15 mouse cellular contexts compared by ENCODE assay signal in the genomic region with DNA sequence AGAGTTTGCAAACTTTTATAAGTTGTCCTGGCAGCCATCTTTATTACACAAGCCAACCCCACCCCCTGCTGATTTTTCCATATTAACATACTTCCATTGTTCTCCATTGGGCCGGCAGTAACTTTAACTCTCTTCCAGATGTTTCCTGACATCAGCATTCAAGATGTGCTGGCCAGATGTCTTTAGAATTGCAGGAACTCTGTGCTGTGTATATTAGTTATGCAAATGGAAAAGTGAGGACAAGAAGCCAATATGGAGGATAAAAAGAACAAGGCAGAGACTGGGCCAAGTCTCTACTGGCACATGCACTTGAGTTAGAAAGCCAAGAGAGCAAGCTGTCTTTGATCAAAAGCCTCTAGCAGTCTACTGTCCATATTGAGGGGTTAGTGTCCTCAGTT. TPM values are rescaled to one million over a fixed set of nuclear protein-coding genes. Genes with fewer than 3 reads are reported as not detected.
DNase-seq lines count a peak whose midpoint lies in the region; ATAC-seq and TF ChIP-seq lines count a peak whose summit lies in the region.
"Had no signal": no experiment of that assay in that cellular context is flagged by ENCODE, and none has a peak within 500 bp of the region (broad histone marks: within the 10 kb centered on the region; RNA-seq: fewer than 3 reads in every experiment).

No protein-coding gene starts in this region.

- no peaks in the 10 kb centered on the region for H3K36me3 ChIP-seq in heart, embryonic 11.5 days (ENCODE audit: control insufficient read depth, insufficient read depth, low read length)
- no peaks in the 10 kb centered on the region for H3K36me3 ChIP-seq in limb, embryonic 14.5 days (ENCODE audit: control insufficient read depth, insufficient read depth, low read length)
- H3K36me3 ChIP-seq in thymus, adult 2 months (ENCODE audit: control insufficient read depth, insufficient read depth, low read length) = no peaks in the 10 kb centered on the region
- no peaks in the 10 kb centered on the region for H3K36me3 ChIP-seq in kidney, embryonic 14.5 days (ENCODE audit: control insufficient read depth, insufficient read depth, low read length)
- H3K36me3 ChIP-seq: midbrain, embryonic 15.5 days; neural tube, embryonic 13.5 days had no signal

- no peaks in the 10 kb centered on the region for H3K27me3 ChIP-seq in heart, embryonic 11.5 days (ENCODE audit: control insufficient read depth, insufficient read depth, low read length)
- H3K27me3 ChIP-seq in limb, embryonic 14.5 days (ENCODE audit: control insufficient read depth, insufficient read depth, low read length) = no peaks in the 10 kb centered on the region
- no peaks in the 10 kb centered on the region for H3K27me3 ChIP-seq in thymus, adult 2 months (ENCODE audit: control insufficient read depth, insufficient read depth, low read length)
- H3K27me3 ChIP-seq in kidney, embryonic 14.5 days (ENCODE audit: control insufficient read depth, insufficient read depth, low read length) = no peaks in the 10 kb centered on the region
- H3K27me3 ChIP-seq: midbrain, embryonic 15.5 days; neural tube, embryonic 13.5 days; Patski had no signal

- no peak overlapping the region for H3K4me3 ChIP-seq in heart, embryonic 11.5 days (ENCODE audit: low read depth, low read length)
- no peak overlapping the region for H3K4me3 ChIP-seq in limb, embryonic 14.5 days (replicated peaks; ENCODE audit: low read length)
- no peak overlapping the region for H3K4me3 ChIP-seq in thymus, adult 2 months (ENCODE audit: control insufficient read depth, insufficient read depth, low read length)
- H3K4me3 ChIP-seq in kidney, embryonic 14.5 days (ENCODE audit: low read length) = no peak overlapping the region
- H3K4me3 ChIP-seq: midbrain, embryonic 15.5 days; neural tube, embryonic 13.5 days had no signal

- H3K4me1 ChIP-seq in heart, embryonic 11.5 days (ENCODE audit: control insufficient read depth, insufficient read depth, low read length) = no peaks in the 10 kb centered on the region
- H3K4me1 ChIP-seq in limb, embryonic 14.5 days (ENCODE audit: control insufficient read depth, insufficient read depth, low read length) = no peaks in the 10 kb centered on the region
- H3K4me1 ChIP-seq in thymus, adult 2 months (replicated peaks; ENCODE audit: control insufficient read depth, insufficient read depth, low read length) = no peaks in the 10 kb centered on the region
- H3K4me1 ChIP-seq in kidney, embryonic 14.5 days (ENCODE audit: control insufficient read depth, insufficient read depth, low read length) = no peaks in the 10 kb centered on the region
- H3K4me1 ChIP-seq: midbrain, embryonic 15.5 days; neural tube, embryonic 13.5 days had no signal

- TF ChIP-seq CTCF in thymus, adult 2 months (IDR thresholded peaks at IDR 0.05; ENCODE audit: borderline replicate concordance, control insufficient read depth, extremely low read depth, insufficient read depth, low read length, poor library complexity) = no peak

- TF ChIP-seq POLR2A in limb, embryonic 14.5 days (IDR thresholded peaks at IDR 0.05; ENCODE audit: borderline replicate concordance, extremely low read depth, insufficient read depth, insufficient read length) = no peak
- TF ChIP-seq POLR2A in thymus, adult 2 months (IDR thresholded peaks at IDR 0.05; ENCODE audit: control insufficient read depth, extremely low read depth, insufficient read depth, low read length, poor library complexity) = no peak

- WGBS in heart, embryonic 11.5 days (ENCODE audit: insufficient replicate concordance) = 56% methylated on average over 1 of the region's 1 CpGs
- 16% methylated on average over 1 of the region's 1 CpGs for WGBS in limb, embryonic 14.5 days
- WGBS in thymus, adult 2 months = 30% methylated on average over 1 of the region's 1 CpGs
- WGBS in kidney, embryonic 14.5 days = 65% methylated on average over 1 of the region's 1 CpGs

- no peak for ATAC-seq in heart, embryonic 11.5 days (replicated peaks; ENCODE audit: insufficient number of reproducible peaks, low FRiP score, low TSS enrichment)
- peak; percentile 91 for ATAC-seq in limb, embryonic 14.5 days (ENCODE audit: low FRiP score, low read depth)
- no peak for ATAC-seq in kidney, embryonic 14.5 days (ENCODE audit: low FRiP score, low TSS enrichment)
- ATAC-seq: forebrain, embryonic 14.5 days; midbrain, embryonic 15.5 days; Patski had no signal

- H3K27ac ChIP-seq in heart, embryonic 11.5 days (ENCODE audit: low read depth, low read length) = no peak overlapping the region
- H3K27ac ChIP-seq in limb, embryonic 14.5 days (replicated peaks; ENCODE audit: low read depth, low read length) = peak overlapping the region; percentile 48
- no peak overlapping the region for H3K27ac ChIP-seq in thymus, adult 2 months (ENCODE audit: control insufficient read depth, insufficient read depth, low read length)
- H3K27ac ChIP-seq in kidney, embryonic 14.5 days (ENCODE audit: low read depth, low read length) = no peak overlapping the region
- H3K27ac ChIP-seq: midbrain, embryonic 15.5 days; neural tube, embryonic 13.5 days had no signal

- no peak overlapping the region for H3K4me2 ChIP-seq in heart, embryonic 11.5 days
- H3K4me2 ChIP-seq in limb, embryonic 14.5 days (replicated peaks; ENCODE audit: low read depth, low read length, severe bottlenecking) = no peak overlapping the region
- no peak overlapping the region for H3K4me2 ChIP-seq in kidney, embryonic 14.5 days (replicated peaks; ENCODE audit: low read depth, low read length)
- H3K4me2 ChIP-seq: midbrain, embryonic 15.5 days; neural tube, embryonic 13.5 days had no signal

- DNase-seq in heart, adult 11 months = peak; percentile 97
- DNase-seq in NIH3T3 (ENCODE audit: low read depth) = peak; percentile 49
- peak; percentile 20 for DNase-seq in forelimb bud, embryonic 11.5 days (ENCODE audit: low read depth, low spot score)
- peak; percentile 88 for DNase-seq in limb, embryonic 14.5 days (ENCODE audit: low spot score)
- DNase-seq in thymus, adult 2 months = no peak
- no peak for DNase-seq in cerebellum, adult 9-11 months
- DNase-seq: adrenal gland, postnatal 14 days; liver, postnatal 0 days; thymus, postnatal 25 days had no signal

- no peaks in the 10 kb centered on the region for H3K9me3 ChIP-seq in heart, embryonic 11.5 days (replicated peaks; ENCODE audit: control insufficient read depth, low read length)
- H3K9me3 ChIP-seq in limb, embryonic 14.5 days (ENCODE audit: control insufficient read depth, low read length) = no peaks in the 10 kb centered on the region
- no peaks in the 10 kb centered on the region for H3K9me3 ChIP-seq in kidney, embryonic 14.5 days (ENCODE audit: control insufficient read depth, low read length)
- H3K9me3 ChIP-seq: midbrain, embryonic 15.5 days; neural tube, embryonic 13.5 days had no signal

- no peak overlapping the region for H3K9ac ChIP-seq in heart, embryonic 11.5 days (ENCODE audit: low read depth, low read length)
- no peak overlapping the region for H3K9ac ChIP-seq in limb, embryonic 14.5 days (ENCODE audit: low read depth, low read length, severe bottlenecking)
- no peak overlapping the region for H3K9ac ChIP-seq in kidney, embryonic 14.5 days (ENCODE audit: low read depth, low read length)
- H3K9ac ChIP-seq: liver, postnatal 0 days; midbrain, embryonic 15.5 days; neural tube, embryonic 13.5 days had no signal

RNA-seq across cellular contexts. Expression of a gene that starts 28.9 kb away (rescaled TPM):
- 12.9 and 17.4 TPM in 2 replicates for polyA plus RNA-seq in heart, embryonic 11.5 days (2014; fragmentation: Nextera tagmentation; extraction: Ambion mirVana)
- polyA plus RNA-seq in limb, embryonic 14.5 days (2012; rRNA removed) = 54.2 and 57.9 TPM in 2 replicates
- polyA plus RNA-seq in limb, embryonic 14.5 days (2014; fragmentation: Nextera tagmentation; extraction: Ambion mirVana) = 34.5 and 34.6 TPM in 2 replicates
- polyA plus RNA-seq in thymus, adult 2 months (2012; rRNA removed) = 5.4 and 6.1 TPM in 2 replicates
- 17.7 and 20.7 TPM in 2 replicates for polyA plus RNA-seq in kidney, embryonic 14.5 days (2014; fragmentation: Nextera tagmentation; extraction: Ambion mirVana)

RNA-seq across cellular contexts. Expression of a gene that starts 46.9 kb away (rescaled TPM):
- polyA plus RNA-seq in heart, embryonic 11.5 days (2014; fragmentation: Nextera tagmentation; extraction: Ambion mirVana) = 53.7 and 57.4 TPM in 2 replicates
- polyA plus RNA-seq in limb, embryonic 14.5 days (2012; rRNA removed) = 53.9 and 57.1 TPM in 2 replicates
- 81.0 and 90.4 TPM in 2 replicates for polyA plus RNA-seq in limb, embryonic 14.5 days (2014; fragmentation: Nextera tagmentation; extraction: Ambion mirVana)
- polyA plus RNA-seq in thymus, adult 2 months (2012; rRNA removed) = 23.6 and 31.8 TPM in 2 replicates
- polyA plus RNA-seq in kidney, embryonic 14.5 days (2014; fragmentation: Nextera tagmentation; extraction: Ambion mirVana) = 82.2 and 97.4 TPM in 2 replicates

Comparison
In these comparisons a context has a peak if more than half of its experiments do, and no peak if none do; other contexts are left out.
1. DNase-seq: peak in heart, adult 11 months (single experiment), NIH3T3 (single experiment), forelimb bud, embryonic 11.5 days (single experiment) and limb, embryonic 14.5 days (single experiment); none in thymus, adult 2 months (single experiment) and cerebellum, adult 9-11 months (single experiment).